Mouse (Mus musculus): ENCODE results near the gene Nxpe4. TPM values are rescaled to one million over a fixed set of nuclear protein-coding genes. Genes with fewer than 3 reads are reported as not detected.

The Nxpe4 gene
- polyA plus RNA-seq, 1 experiment: 0.22 TPM

DNA sequence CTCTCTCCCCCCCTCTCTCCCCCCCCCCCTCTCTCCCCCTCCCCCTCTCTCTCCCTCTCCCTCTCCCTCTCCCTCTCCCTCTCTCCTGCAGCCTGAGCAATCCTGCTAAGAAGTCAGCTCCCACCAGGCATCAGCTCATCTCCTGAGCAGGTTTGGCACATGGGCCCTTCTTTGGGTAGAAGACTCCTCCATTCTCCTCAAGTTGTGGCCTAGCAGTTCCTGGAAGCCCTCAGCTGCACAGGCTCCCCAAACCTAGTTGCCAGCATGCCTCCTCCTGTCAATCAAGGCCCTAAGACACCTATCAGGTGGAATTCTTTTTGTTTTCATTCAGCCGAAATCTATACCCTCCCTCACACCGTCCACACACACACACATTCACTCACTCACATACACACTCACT, 259.7 kb downstream of the Nxpe4 start:
- TF ChIP-seq GATA1 (IDR thresholded peaks at IDR 0.05; ENCODE audit: low read length): no peak
- no peak for TF ChIP-seq TAL1 (IDR thresholded peaks at IDR 0.05; ENCODE audit: low read length)
- Histone ChIP-seq H3K36me3 (ENCODE audit: control insufficient read depth) (peaks cover 2% of the 10 kb centered on the region), H3K4me1 (ENCODE audit: control insufficient read depth) (no peaks in the 10 kb centered on the region; the same call in 1 of the 2 replicates), H3K4me3 (replicated peaks) (no peak overlapping the region), H3K27me3 (ENCODE audit: control insufficient read depth) (peaks cover 2% of the 10 kb centered on the region), H3K9me3 (ENCODE audit: control insufficient read depth, low read length) (no peaks in the 10 kb centered on the region)

DNA sequence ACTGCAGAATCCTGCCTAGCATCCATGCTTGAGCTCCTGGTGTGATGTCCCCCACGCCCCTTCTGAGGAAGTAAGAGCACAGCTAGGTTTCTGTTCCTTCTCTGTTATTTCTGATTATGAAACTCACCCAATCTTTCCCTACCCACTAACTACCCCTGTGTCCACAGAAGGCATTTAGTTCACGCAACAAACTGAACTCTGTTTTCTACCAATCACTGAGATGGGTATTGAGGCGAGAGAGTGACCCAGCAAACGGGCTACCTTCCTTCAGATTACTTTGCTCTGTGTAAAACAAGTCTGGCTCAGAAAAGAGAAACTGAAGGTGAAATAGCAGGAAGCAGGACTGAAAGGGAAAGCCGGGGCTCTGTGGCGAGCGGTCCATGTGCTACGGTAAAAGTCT, 260.6 kb downstream of the Nxpe4 start:
- H3K4me3 ChIP-seq (replicated peaks): no peak overlapping the region
- no peaks in the 10 kb centered on the region; the same call in 1 of the 2 replicates for H3K4me1 ChIP-seq (ENCODE audit: control insufficient read depth)
- TF ChIP-seq TAL1 (IDR thresholded peaks at IDR 0.05; ENCODE audit: low read length) (no peak), GATA1 (IDR thresholded peaks at IDR 0.05; ENCODE audit: low read length) (no peak)
- H3K9me3 ChIP-seq (ENCODE audit: control insufficient read depth, low read length): no peaks in the 10 kb centered on the region
- no peaks in the 10 kb centered on the region for H3K27me3 ChIP-seq (ENCODE audit: control insufficient read depth)
- peaks cover 2% of the 10 kb centered on the region for H3K36me3 ChIP-seq (ENCODE audit: control insufficient read depth)

DNA sequence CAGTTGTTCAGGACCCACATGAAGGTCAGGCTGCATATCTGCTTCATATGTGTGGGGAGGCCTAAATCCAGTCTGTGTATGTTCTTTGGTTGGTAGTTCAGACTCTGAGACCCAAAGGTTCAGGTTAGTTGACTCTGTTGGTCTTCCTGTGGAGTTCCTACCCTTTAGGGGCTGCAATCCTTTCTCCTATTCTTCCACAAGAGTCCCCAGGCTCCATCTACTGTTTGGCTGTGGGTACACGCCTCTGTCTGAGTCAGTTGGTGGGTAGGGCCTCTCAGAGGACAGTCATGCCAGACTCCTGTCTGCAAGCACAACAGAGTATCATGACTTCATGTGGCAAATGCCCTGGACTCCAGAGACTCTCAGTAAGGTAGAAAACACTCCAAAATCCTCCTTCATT, 261.4 kb downstream of the Nxpe4 start:
- TF ChIP-seq TAL1 (IDR thresholded peaks at IDR 0.05; ENCODE audit: low read length) (no peak), GATA1 (IDR thresholded peaks at IDR 0.05; ENCODE audit: low read length) (no peak)
- H3K27me3 ChIP-seq (ENCODE audit: control insufficient read depth): no peaks in the 10 kb centered on the region
- H3K36me3 ChIP-seq (ENCODE audit: control insufficient read depth): peaks cover 2% of the 10 kb centered on the region
- no peaks in the 10 kb centered on the region for H3K9me3 ChIP-seq (ENCODE audit: control insufficient read depth, low read length)
- H3K4me3 ChIP-seq (replicated peaks): no peak overlapping the region
- no peaks in the 10 kb centered on the region; the same call in 1 of the 2 replicates for H3K4me1 ChIP-seq (ENCODE audit: control insufficient read depth)

DNA sequence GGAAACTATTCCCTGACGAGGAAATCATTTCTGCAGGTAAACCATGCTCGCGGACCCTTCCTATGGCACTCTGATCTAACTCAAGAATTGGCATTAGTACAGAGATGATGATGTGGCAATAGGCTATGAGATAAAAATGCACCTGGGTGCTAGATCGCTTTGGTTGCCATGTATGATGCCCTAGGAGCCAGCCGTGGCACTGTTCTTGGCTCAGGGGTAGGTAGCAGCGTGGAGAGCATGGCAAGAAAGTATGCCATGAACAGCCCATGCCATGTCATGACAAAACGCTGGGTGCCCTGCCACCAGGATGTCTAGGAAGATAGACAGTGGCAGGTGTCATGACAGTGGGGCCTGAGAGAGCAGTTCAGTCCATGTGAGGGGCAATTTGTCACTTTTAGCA, 265.4 kb downstream of the Nxpe4 start:
- Histone ChIP-seq H3K9me3 (ENCODE audit: control insufficient read depth, low read length) (no peaks in the 10 kb centered on the region), H3K36me3 (ENCODE audit: control insufficient read depth) (no peaks in the 10 kb centered on the region), H3K4me3 (replicated peaks) (no peak overlapping the region), H3K27me3 (ENCODE audit: control insufficient read depth) (no peaks in the 10 kb centered on the region), H3K4me1 (ENCODE audit: control insufficient read depth) (no peaks in the 10 kb centered on the region)
- TF ChIP-seq TAL1 (IDR thresholded peaks at IDR 0.05; ENCODE audit: low read length): no peak
- no peak for TF ChIP-seq GATA1 (IDR thresholded peaks at IDR 0.05; ENCODE audit: low read length)

DNA sequence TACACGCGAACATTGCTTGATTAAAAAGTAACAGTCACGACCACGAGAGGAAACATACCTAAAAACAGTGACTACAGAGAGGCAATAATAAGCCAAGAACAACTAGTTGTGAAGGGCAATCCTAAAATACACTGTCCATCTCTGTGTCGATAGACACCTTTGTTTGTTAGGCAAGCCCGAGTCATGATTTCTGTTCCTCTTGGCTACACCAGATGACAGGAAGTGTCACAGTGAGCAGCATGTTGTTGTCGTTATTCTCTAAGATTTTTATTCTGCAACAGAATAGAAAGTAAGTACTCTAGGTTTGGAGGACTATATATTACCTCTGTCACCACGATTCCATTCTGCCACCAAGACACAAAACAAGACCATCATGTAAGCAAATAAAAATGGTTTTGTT, 270.6 kb downstream of the Nxpe4 start:
- Histone ChIP-seq H3K4me3 (replicated peaks) (no peak overlapping the region), H3K36me3 (ENCODE audit: control insufficient read depth) (no peaks in the 10 kb centered on the region), H3K27me3 (ENCODE audit: control insufficient read depth) (peaks cover 4% of the 10 kb centered on the region; the same call in 1 of the 2 replicates), H3K9me3 (ENCODE audit: control insufficient read depth, low read length) (no peaks in the 10 kb centered on the region), H3K4me1 (ENCODE audit: control insufficient read depth) (no peaks in the 10 kb centered on the region)
- TF ChIP-seq GATA1 (IDR thresholded peaks at IDR 0.05; ENCODE audit: low read length) (no peak), TAL1 (IDR thresholded peaks at IDR 0.05; ENCODE audit: low read length) (no peak)

DNA sequence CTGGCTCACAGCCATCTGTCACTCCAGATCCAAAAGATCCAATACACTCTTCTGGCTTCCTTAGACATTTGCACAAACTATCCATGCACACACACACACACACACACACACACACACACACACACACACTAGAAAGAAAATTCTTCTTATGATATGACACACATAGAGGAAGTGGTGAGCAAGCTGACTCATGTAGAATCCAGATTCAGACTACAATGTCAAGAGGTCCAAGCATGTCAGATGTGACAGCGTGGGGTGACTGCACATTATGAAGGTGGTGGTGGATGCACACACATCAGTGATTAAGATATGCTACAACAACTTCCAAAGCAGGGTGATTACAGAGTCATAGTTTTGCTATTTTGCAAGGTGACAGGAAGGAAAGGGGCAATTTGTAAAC, 282.1 kb downstream of the Nxpe4 start:
- Histone ChIP-seq H3K36me3 (ENCODE audit: control insufficient read depth) (no peaks in the 10 kb centered on the region), H3K27me3 (ENCODE audit: control insufficient read depth) (0 out of 2 replicates have a peak, but pooled peaks cover 3% of the 10 kb centered on the region), H3K9me3 (ENCODE audit: control insufficient read depth, low read length) (no peaks in the 10 kb centered on the region), H3K4me3 (replicated peaks) (no peak overlapping the region), H3K4me1 (ENCODE audit: control insufficient read depth) (peaks cover 2% of the 10 kb centered on the region; the same call in 1 of the 2 replicates)
- TF ChIP-seq GATA1 (IDR thresholded peaks at IDR 0.05; ENCODE audit: low read length) (no peak), TAL1 (IDR thresholded peaks at IDR 0.05; ENCODE audit: low read length) (no peak)

DNA sequence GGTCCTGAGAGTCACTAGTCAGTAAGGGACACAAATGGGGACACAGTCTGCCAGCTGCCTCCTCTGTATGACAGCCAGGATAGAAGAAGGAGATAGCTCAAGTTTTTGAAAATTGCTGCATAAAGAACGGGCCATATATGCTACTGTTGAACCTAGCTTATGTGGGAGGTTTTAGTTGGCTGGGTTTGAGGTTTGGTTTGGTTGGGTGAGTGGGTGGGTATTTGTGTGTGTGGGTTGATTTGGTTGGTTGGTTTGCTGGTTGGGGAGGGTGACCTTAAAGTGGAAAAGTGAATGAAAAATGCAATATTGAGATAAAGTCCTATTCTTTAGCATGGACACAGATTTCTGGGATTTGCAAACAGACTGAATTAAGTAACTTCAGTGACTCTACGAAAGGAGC, 283.0 kb downstream of the Nxpe4 start:
- no peak for TF ChIP-seq GATA1 (IDR thresholded peaks at IDR 0.05; ENCODE audit: low read length)
- TF ChIP-seq TAL1 (IDR thresholded peaks at IDR 0.05; ENCODE audit: low read length): no peak
- H3K9me3 ChIP-seq (ENCODE audit: control insufficient read depth, low read length): no peaks in the 10 kb centered on the region
- H3K36me3 ChIP-seq (ENCODE audit: control insufficient read depth): no peaks in the 10 kb centered on the region
- no peak overlapping the region for H3K4me3 ChIP-seq (replicated peaks)
- 0 out of 2 replicates have a peak, but pooled peaks cover 3% of the 10 kb centered on the region for H3K27me3 ChIP-seq (ENCODE audit: control insufficient read depth)
- peaks cover 2% of the 10 kb centered on the region; the same call in 1 of the 2 replicates for H3K4me1 ChIP-seq (ENCODE audit: control insufficient read depth)

DNA sequence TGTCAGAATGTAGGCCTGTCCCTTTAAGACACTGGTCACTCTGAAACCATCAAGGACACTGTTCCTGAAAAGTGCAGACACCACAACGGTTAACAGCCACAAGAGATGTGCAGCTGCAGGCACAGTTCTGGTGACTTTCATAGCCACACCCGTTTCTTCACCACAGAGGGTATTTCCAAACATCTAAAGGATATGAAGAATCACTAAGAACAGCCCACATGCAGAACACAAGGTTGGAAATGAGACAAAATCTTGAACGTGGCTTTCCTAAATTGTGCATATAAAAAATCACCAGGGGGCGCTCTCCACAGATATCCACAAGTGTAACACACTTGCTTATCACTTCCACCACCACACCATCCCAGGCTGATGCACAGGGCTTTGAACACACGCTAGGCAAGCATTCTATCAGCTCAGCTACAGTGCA, 286.0 kb downstream of the Nxpe4 start:
- peaks cover 2% of the 10 kb centered on the region; the same call in 1 of the 2 replicates for H3K4me1 ChIP-seq (ENCODE audit: control insufficient read depth)
- H3K27me3 ChIP-seq (ENCODE audit: control insufficient read depth): 0 out of 2 replicates have a peak, but pooled peaks cover 1% of the 10 kb centered on the region
- H3K9me3 ChIP-seq (ENCODE audit: control insufficient read depth, low read length): no peaks in the 10 kb centered on the region
- TF ChIP-seq GATA1 (IDR thresholded peaks at IDR 0.05; ENCODE audit: low read length) (no peak), TAL1 (IDR thresholded peaks at IDR 0.05; ENCODE audit: low read length) (no peak)
- no peak overlapping the region for H3K4me3 ChIP-seq (replicated peaks)
- no peaks in the 10 kb centered on the region for H3K36me3 ChIP-seq (ENCODE audit: control insufficient read depth)

Other genes starting within 250 kb of the Nxpe4 start
- gene Nxpe2, start 191.4 kb downstream of the Nxpe4 start, polyA plus RNA-seq (2012): 4.8 and 8.0 TPM in 2 replicates